Mouse (Mus musculus): ENCODE measurements around the gene Vav3. TPM values are rescaled to one million over a fixed set of nuclear protein-coding genes. Genes with fewer than 3 reads are reported as not detected.

Vav3 gene
- total RNA-seq, 2 experiments from 2014 or later, result 7.0 to 8.1 TPM

DNA sequence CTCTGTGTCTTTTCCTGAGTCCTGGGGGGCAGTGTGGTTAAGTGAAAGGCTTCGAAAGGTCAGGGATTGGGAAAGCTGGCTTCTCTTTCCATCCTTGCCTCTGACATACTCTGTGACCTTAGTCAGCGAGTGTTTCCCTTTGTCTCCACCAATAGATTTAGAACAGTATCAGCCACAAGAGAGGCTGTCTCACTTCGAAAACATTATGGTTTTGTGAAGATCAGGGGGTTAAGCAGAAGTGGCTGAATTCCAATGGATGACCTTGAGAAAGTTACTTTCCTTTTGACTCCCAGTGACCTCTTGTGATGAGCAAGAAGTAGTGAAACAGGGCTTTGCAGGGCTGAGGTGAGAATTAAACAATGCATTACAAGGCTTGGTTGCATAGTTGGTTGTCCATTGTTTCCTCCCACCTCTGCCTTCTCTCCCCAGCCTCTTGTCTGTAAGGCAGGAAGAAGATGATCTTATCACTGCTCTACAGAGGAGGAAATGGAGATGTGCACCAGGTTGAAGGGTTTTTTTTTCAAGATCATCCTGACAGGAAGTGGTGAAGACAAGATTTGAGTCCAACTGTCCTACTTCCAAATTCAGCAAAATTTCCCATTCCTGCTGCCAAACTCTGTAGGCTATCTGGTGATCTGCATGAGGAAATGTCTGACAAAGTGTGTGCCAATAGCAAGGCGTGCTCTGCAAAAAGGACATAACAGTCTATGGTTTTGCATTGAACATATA, 11.7 kb downstream of the Vav3 start:
- no peak for DNase-seq (ENCODE audit: low spot score in 2 of 2)

DNA sequence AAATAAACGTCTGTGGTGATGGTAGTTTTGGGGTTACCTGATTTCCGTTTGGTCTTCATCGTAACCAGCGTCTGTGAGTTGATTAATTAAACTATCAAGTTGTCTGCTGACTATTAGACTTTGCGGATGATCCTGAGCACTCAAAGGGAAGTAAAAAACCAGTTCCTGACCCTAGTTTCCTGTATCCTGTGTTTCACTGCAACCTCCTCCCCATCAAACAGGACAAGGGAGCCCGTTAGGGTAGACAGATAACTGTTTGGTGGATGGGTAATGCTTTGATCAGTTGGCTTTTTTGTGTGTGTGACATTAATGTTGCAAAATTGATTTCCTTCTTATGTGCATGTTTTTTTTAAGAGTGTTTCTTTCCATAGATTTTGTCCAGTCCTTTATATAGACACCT, 12.2 kb downstream of the Vav3 start:
- no peak for DNase-seq (ENCODE audit: low spot score in 2 of 2)

DNA sequence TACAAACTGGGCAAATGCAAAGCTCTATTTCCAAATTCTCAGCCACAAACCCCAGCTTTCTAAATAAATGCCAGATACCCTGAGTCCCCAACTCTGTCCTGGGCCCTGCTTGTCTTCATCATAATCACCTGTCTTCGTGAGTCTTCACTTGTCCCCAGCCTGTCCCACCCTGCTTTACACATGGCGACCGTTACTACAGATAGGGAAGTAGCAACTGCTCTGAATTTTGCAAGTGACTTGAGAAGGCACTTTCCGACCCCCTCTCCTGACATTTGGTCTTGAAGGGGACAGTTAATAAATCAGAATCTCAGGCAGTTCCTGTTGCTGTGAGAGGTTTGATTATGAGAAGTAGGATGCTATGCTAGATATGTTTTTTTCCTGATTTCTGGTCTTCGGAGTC, 13.4 kb downstream of the Vav3 start:
- no peak for DNase-seq (ENCODE audit: low spot score in 2 of 2)

DNA sequence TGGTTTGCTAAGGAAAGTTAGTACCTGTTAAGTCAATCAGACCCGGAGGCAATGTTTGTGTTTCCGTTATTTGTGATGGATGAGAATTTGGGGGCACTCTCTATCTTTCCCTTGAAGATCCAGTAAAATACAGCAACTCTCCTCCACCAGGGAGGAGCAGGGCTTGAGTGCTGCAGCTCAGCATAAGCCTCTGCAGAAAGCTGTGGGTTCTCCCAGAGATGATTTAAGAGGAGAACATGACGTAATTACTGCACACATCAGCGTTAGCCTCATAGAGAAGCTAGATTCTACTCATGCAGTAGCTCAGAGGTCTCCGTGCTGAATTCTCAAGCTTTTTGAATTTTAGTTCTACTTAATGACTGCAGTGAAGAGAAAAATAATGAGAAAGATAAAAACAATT, 14.7 kb downstream of the Vav3 start:
- no peak for DNase-seq (ENCODE audit: low spot score in 2 of 2)

- DNase-seq (ENCODE audit: low spot score in 2 of 2), result no peak
Measured at GRCm38 (mm10) chr3:109360746-109361145, 20.3 kb downstream of the Vav3 start.

DNA sequence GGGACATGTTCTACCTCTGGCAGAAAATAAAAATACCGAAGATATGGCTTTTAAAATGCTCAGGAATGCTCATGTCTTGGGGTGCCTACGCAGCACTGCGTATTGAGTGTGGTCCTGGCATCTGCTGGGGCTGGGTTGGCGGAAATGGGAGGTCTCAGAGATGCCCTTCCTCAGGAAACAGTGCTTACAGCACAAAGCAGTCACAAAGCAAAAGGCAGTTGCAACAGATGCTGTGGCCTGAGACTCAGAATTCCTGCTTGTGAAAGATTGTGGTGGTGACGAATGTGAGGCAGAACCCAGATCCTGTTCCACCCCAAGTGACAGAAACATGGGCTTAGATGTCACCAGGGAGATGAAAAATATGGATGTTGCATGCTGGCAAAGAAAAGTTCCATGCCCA, 21.4 kb downstream of the Vav3 start:
- DNase-seq (ENCODE audit: low spot score in 2 of 2), result no peak

- DNase-seq (ENCODE audit: low spot score in 2 of 2), result no peak
Measured at GRCm38 (mm10) chr3:109362310-109362709, 21.9 kb downstream of the Vav3 start.

- DNase-seq (ENCODE audit: low spot score in 2 of 2), result no peak
Measured at GRCm38 (mm10) chr3:109363522-109363921, 23.1 kb downstream of the Vav3 start.

DNA sequence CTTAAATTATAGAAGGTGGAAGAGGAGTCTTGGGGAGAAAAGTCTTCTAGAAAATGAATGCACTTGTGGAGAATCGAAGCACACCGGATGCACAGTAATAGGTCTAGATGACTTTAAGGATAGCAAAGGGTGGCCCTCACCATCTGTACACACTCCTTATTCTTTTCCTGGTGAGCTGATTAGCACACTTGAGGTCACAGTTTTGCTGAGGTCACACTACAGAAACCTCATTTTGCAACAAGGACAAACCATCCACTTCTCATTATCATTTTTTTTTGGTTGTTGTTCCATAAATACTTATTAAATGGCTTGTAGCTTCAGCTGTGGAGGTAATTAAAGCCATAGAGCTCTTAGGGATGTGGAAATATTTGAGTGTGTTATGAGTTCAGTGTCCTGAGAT, 25.4 kb downstream of the Vav3 start:
- DNase-seq (ENCODE audit: low spot score in 2 of 2), result no peak

- DNase-seq (ENCODE audit: low spot score in 2 of 2), result peak; percentile 30 to 45
Measured at GRCm38 (mm10) chr3:109366411-109366851, 26.0 kb downstream of the Vav3 start.

- no peak for DNase-seq (ENCODE audit: low spot score in 2 of 2)
Measured at GRCm38 (mm10) chr3:109368383-109369289, 28.2 kb downstream of the Vav3 start.

DNA sequence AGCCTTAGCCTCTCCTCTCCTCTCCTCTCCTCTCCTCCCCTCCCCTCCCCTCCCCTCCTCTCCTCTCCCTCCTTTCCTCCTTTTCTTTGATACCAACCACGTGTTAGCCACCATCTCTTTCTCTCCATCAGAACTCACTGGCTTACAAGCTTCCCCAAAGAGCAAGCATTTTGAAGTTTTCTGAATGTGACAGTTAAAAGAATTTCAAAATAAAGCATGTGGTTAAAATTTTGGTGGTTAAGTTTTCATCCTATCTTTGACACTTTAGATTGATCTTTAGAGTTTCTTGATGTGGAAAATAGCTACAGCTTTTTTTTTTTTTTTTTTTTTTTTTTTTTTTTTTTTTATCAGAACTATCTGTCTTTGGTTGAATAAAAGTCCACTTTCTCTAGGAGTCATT, 31.1 kb downstream of the Vav3 start:
- no peak for DNase-seq (ENCODE audit: low spot score in 2 of 2)

DNA sequence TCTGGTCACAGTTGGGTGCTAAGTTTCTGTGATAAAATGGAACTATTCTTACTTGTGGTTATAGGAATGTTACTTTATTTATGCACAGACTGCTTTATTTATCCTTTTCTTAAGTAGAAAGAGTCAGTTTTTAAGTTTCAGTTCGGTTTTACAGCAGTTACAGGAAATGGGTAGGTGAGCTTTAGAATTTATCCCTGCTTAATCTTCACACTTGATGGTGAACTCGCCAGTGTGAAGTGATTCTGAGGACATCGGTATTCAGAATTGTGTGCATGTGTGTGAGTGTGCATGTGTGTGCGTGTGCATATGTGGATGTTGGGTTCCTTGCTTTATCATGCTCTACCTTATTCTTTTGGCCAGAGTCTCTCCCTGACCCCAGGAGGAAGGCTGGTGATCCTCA, 32.2 kb downstream of the Vav3 start:
- no peak for DNase-seq (ENCODE audit: low spot score in 2 of 2)

DNA sequence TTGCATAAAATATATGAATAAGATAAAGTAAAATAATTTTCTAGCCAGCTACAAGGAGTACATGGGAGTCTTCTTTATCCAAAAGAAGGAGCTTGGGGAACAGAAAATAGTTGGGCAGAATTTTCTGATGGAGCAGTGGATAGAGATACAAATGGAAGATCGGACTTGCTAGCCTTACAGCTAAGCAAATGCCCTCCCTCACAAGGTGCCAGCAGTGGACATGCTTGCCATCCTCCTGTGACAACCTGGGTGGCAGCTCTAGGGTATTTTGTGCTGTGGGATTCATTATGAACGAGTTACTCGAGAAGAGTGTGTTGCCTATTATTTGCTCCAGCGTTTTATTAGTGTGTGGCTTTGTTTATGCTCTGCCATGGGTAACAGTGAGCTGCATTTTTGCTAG, 37.8 kb downstream of the Vav3 start:
- no peak for DNase-seq (ENCODE audit: low spot score in 2 of 2)

DNA sequence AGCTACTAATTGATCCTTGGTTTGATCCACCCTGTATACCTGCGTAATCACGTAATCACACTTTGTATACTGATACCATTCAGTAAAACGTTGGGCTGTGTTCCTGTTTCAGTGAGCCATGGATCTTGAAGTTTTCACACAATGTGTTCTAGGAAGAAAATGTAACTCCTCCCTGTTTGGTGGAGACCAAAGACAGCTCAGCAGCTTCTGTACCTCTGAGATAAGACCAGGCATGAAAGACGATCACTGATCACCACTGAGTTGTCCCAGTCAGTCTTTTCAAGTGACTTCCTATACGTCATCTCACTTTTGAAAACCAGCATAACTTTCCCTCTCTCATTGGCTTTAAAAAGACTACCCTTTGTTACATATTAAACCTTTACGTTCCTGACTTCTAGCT, 38.2 kb downstream of the Vav3 start:
- no peak for DNase-seq (ENCODE audit: low spot score in 2 of 2)

GRCm38 (mm10) chr3:109388730-109389129, 48.3 kb downstream of the Vav3 start:
- DNase-seq (ENCODE audit: low spot score in 2 of 2), result no peak

GRCm38 (mm10) chr3:109401527-109401926, 61.1 kb downstream of the Vav3 start:
- no peak for DNase-seq (ENCODE audit: low spot score in 2 of 2)

DNA sequence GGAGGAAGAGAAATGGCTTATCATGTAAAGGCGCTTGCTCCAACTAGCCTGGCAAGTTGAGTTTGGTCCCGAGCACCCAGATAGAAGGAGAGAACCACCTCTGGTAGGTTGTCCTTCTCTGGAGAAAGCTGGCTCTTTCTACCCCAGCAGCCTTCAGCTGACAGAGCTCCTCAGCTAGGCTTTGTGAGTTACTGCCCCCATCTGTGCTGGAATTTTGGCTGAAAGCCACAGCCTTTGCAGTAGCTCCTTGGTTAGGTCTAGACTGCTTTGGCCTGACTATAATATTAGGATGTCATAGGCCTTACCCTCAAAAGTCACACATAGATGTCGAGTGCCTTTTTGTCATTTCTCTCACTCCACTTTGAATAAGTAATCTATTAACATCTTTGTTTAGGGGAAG, 70.8 kb downstream of the Vav3 start:
- DNase-seq (ENCODE audit: low spot score in 2 of 2), result no peak

- no peak for DNase-seq (ENCODE audit: low spot score in 2 of 2)
Measured at GRCm38 (mm10) chr3:109420403-109420802, 80.0 kb downstream of the Vav3 start.

- DNase-seq (ENCODE audit: low spot score in 2 of 2), result no peak
Measured at GRCm38 (mm10) chr3:109421019-109421418, 80.6 kb downstream of the Vav3 start.

GRCm38 (mm10) chr3:109423440-109424079, 83.1 kb downstream of the Vav3 start:
- no peak for DNase-seq (ENCODE audit: low spot score in 2 of 2)

DNA sequence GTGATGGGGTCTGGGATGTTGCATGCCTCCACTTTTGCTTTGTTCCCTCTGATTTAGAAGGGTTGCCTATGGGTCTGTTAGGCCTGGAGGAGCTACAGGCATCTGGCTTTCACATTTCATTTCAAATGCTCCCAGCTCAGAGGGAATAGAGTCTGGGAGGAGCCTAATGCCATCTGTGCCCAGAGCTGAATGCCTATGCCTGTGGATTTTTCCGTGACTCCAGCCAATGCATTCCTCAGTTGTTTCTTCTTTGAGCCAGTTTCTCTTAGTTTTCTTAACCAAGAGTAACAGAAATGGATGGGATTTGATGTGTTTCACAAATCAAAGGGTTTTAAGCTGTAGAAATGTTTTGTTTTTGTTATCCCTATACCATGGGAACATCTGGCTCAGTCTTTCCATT, 90.8 kb downstream of the Vav3 start:
- DNase-seq (ENCODE audit: low spot score in 2 of 2), result no peak
